Mouse (Mus musculus) large intestine, adult 2 months (tissue): Measurements from ENCODE around the gene Schip1. TPM values are rescaled to one million over a fixed set of nuclear protein-coding genes. Genes with fewer than 3 reads are reported as not detected.
"Not testable (repeated sequence)": the region's sequence is repeated elsewhere in the genome, so short reads cannot be mapped to it uniquely, and the experiment has no call there.

Source experiments
- DNase-seq: peaks from one replicate; pipeline ENCODE4 v3.0.0-alpha.2; 2012; ENCODE audit warnings: low read depth, low spot score
- WGBS: fragments of 180-500 bp; shearing (Covaris S2); methylation state at CpG from one replicate; pipeline ENCODE4 v1.1.7; 2018; 5-methylcytosine and 5-hydroxymethylcytosine counted together
- polyA plus RNA-seq: library from polyadenylated mRNA; depleted of rRNA; stranded (reverse); fragments of >200 nt; gene quantifications from 2 replicates; pipeline ENCODE4 v1.2.3, GENCODE M21; 2012; rRNA removed

The Schip1 gene
- polyA plus RNA-seq = 5.8 and 5.9 TPM in 2 replicates

GRCm38 (mm10) chr3:68064731-68065130 is at the start of gene Schip1:
TSS of gene Schip1 (plus strand) at chr3:68064802.
- WGBS = 19% methylated on average over 12 of the region's 12 CpGs
- no peak for DNase-seq

GRCm38 (mm10) chr3:68015786-68016185 is 48.8 kb upstream of the Schip1 start:
- 85% methylated on average over 1 of the region's 1 CpGs for WGBS
- no peak for DNase-seq

- 78% methylated on average over 4 of the region's 4 CpGs for WGBS
- no peak for DNase-seq
Measured at GRCm38 (mm10) chr3:68019401-68019800, 45.2 kb upstream of the Schip1 start.

GRCm38 (mm10) chr3:68036097-68036496 is 28.5 kb upstream of the Schip1 start:
- 44% methylated on average over 3 of the region's 3 CpGs for WGBS
- DNase-seq = no peak

GRCm38 (mm10) chr3:68042951-68043350 is 21.7 kb upstream of the Schip1 start:
- 90% methylated on average over 2 of the region's 2 CpGs for WGBS
- no peak for DNase-seq

- WGBS = 48% methylated on average over 9 of the region's 9 CpGs
- DNase-seq = peak; percentile 33
Measured at GRCm38 (mm10) chr3:68045475-68046416, 18.9 kb upstream of the Schip1 start.

- 46% methylated on average over 2 of the region's 2 CpGs for WGBS
- DNase-seq = no peak
Measured at GRCm38 (mm10) chr3:68053538-68053937, 11.1 kb upstream of the Schip1 start.

- no peak for DNase-seq
- 52% methylated on average over 13 of the region's 13 CpGs for WGBS
Measured at GRCm38 (mm10) chr3:68055071-68055470, 9.5 kb upstream of the Schip1 start.

GRCm38 (mm10) chr3:68056373-68057275 is 8.0 kb upstream of the Schip1 start:
- peak; percentile 50 for DNase-seq
- WGBS = 38% methylated on average over 23 of the region's 23 CpGs

GRCm38 (mm10) chr3:68059162-68059800 is 5.3 kb upstream of the Schip1 start:
- DNase-seq = no peak
- 40% methylated on average over 2 of the region's 2 CpGs for WGBS

- WGBS = 61% methylated on average over 9 of the region's 9 CpGs
- no peak for DNase-seq
Measured at GRCm38 (mm10) chr3:68071395-68072386, 7.1 kb downstream of the Schip1 start.

GRCm38 (mm10) chr3:68077406-68077805 is 12.8 kb downstream of the Schip1 start:
- DNase-seq = no peak
- WGBS = 46% methylated on average over 4 of the region's 4 CpGs

GRCm38 (mm10) chr3:68085024-68085423 is 20.4 kb downstream of the Schip1 start:
- WGBS = 85% methylated on average over 2 of the region's 2 CpGs
- DNase-seq = no peak

GRCm38 (mm10) chr3:68092108-68092507 is 27.5 kb downstream of the Schip1 start:
- WGBS = 72% methylated on average over 4 of the region's 4 CpGs
- no peak for DNase-seq

GRCm38 (mm10) chr3:68096724-68097431 is 32.3 kb downstream of the Schip1 start:
- WGBS = 37% methylated on average over 4 of the region's 4 CpGs
- DNase-seq = no peak

GRCm38 (mm10) chr3:68099561-68099960 is 35.0 kb downstream of the Schip1 start:
- 66% methylated on average over 6 of the region's 6 CpGs for WGBS
- not testable (repeated sequence) for DNase-seq

- 33% methylated on average over 4 of the region's 4 CpGs for WGBS
- DNase-seq = no peak
Measured at GRCm38 (mm10) chr3:68101343-68101742, 36.7 kb downstream of the Schip1 start.

- WGBS = 79% methylated on average over 2 of the region's 2 CpGs
Measured at GRCm38 (mm10) chr3:68105081-68105685, 40.6 kb downstream of the Schip1 start.

More at GRCm38 (mm10) chr3:68105081-68105685, 40.6 kb downstream of the Schip1 start:
- DNase-seq = no peak
